Mouse (Mus musculus) CD8-positive naive resting alpha-beta T cell, adult 2 months (primary cell): ENCODE data around the gene Tiam2.

Experiments used
- DNase-seq, 2 experiments: peaks; one replicate each; pipeline ENCODE4 v3.0.0; 2022; ENCODE audit warnings: low read depth in 2 of 2, low spot score in 2 of 2

The Tiam2 gene

GRCm38 (mm10) chr17:3446191-3446950 lies 120.0 kb downstream of the Tiam2 start:
- no peak for DNase-seq

GRCm38 (mm10) chr17:3448725-3449124 lies 122.4 kb downstream of the Tiam2 start:
- peak; percentile 17 to 34 for DNase-seq

- peak; percentile 61 to 70 for DNase-seq
Observed at GRCm38 (mm10) chr17:3451077-3451476, 124.7 kb downstream of the Tiam2 start.

- no peak for DNase-seq
Observed at GRCm38 (mm10) chr17:3452571-3453311, 126.4 kb downstream of the Tiam2 start.

- no peak for DNase-seq
Observed at GRCm38 (mm10) chr17:3453946-3454345, 127.6 kb downstream of the Tiam2 start.

- no peak for DNase-seq
Observed at GRCm38 (mm10) chr17:3454850-3455249, 128.5 kb downstream of the Tiam2 start.

- DNase-seq: no peak
Observed at GRCm38 (mm10) chr17:3457914-3458681, 131.7 kb downstream of the Tiam2 start.

- no peak for DNase-seq
Observed at GRCm38 (mm10) chr17:3465861-3466260, 139.5 kb downstream of the Tiam2 start.

GRCm38 (mm10) chr17:3466681-3467080 lies 140.3 kb downstream of the Tiam2 start:
- no peak for DNase-seq

GRCm38 (mm10) chr17:3467636-3468324 lies 141.4 kb downstream of the Tiam2 start:
- DNase-seq: no peak

- no peak for DNase-seq
Observed at GRCm38 (mm10) chr17:3472018-3472417, 145.6 kb downstream of the Tiam2 start.

GRCm38 (mm10) chr17:3476546-3476945 lies 150.2 kb downstream of the Tiam2 start:
- no peak for DNase-seq

GRCm38 (mm10) chr17:3481576-3482575 lies 155.5 kb downstream of the Tiam2 start:
- DNase-seq: no peak

- no peak for DNase-seq
Observed at GRCm38 (mm10) chr17:3483091-3483490, 156.7 kb downstream of the Tiam2 start.

- no peak for DNase-seq
Observed at GRCm38 (mm10) chr17:3485851-3486250, 159.5 kb downstream of the Tiam2 start.

- no peak for DNase-seq
Observed at GRCm38 (mm10) chr17:3487211-3487610, 160.8 kb downstream of the Tiam2 start.

- no peak for DNase-seq
Observed at GRCm38 (mm10) chr17:3487721-3488601, 161.6 kb downstream of the Tiam2 start.

GRCm38 (mm10) chr17:3490216-3490895 lies 164.0 kb downstream of the Tiam2 start:
- DNase-seq: no peak
